Mouse (Mus musculus) embryo, embryonic 11 days (tissue): Measurements from ENCODE around the gene Fam83e.

Experiments used
- DNase-seq: peaks from one replicate; pipeline ENCODE4 v3.0.0-alpha.2; 2015

Gene Fam83e

GRCm38 (mm10) chr7:45702316-45702715 is 18.7 kb upstream of the Fam83e start:
- no peak for DNase-seq

GRCm38 (mm10) chr7:45702809-45703520 is 18.0 kb upstream of the Fam83e start:
- no peak for DNase-seq

GRCm38 (mm10) chr7:45703521-45704033 is 17.4 kb upstream of the Fam83e start:
- DNase-seq, result no peak

GRCm38 (mm10) chr7:45704046-45704559 is 16.9 kb upstream of the Fam83e start:
- peak; percentile 81 for DNase-seq

GRCm38 (mm10) chr7:45704730-45705442 is 16.1 kb upstream of the Fam83e start, which contains the start of gene Dbp:
Dbp (plus strand) TSS chr7:45705088.
- DNase-seq, result peak; percentile 99

- peak; percentile 60 for DNase-seq
These were observed 15.6 kb upstream of the Fam83e start for GRCm38 (mm10) chr7:45705443-45705864.

GRCm38 (mm10) chr7:45705873-45706281 is 15.1 kb upstream of the Fam83e start:
- DNase-seq, result peak; percentile 75

GRCm38 (mm10) chr7:45706721-45707241 is 14.2 kb upstream of the Fam83e start:
- DNase-seq, result peak; percentile 92

GRCm38 (mm10) chr7:45707375-45707967 is 13.5 kb upstream of the Fam83e start:
- DNase-seq, result peak; percentile 94

GRCm38 (mm10) chr7:45708221-45708761 is 12.7 kb upstream of the Fam83e start:
- DNase-seq, result no peak

- DNase-seq, result peak; percentile 68
These were observed 12.0 kb upstream of the Fam83e start for GRCm38 (mm10) chr7:45709036-45709435.

GRCm38 (mm10) chr7:45709677-45710355 is 11.2 kb upstream of the Fam83e start:
- no peak for DNase-seq

GRCm38 (mm10) chr7:45710477-45711191 is 10.4 kb upstream of the Fam83e start:
- no peak for DNase-seq

GRCm38 (mm10) chr7:45711316-45712021 is 9.5 kb upstream of the Fam83e start:
- DNase-seq, result no peak

- no peak for DNase-seq
These were observed 8.8 kb upstream of the Fam83e start for GRCm38 (mm10) chr7:45712022-45712757.

GRCm38 (mm10) chr7:45713396-45713795 is 7.6 kb upstream of the Fam83e start:
- no peak for DNase-seq

GRCm38 (mm10) chr7:45713881-45714520 is 7.0 kb upstream of the Fam83e start:
- DNase-seq, result no peak

GRCm38 (mm10) chr7:45714630-45715089 is 6.4 kb upstream of the Fam83e start:
- DNase-seq, result no peak

GRCm38 (mm10) chr7:45715090-45715708 is 5.8 kb upstream of the Fam83e start, which contains the start of gene Rpl18:
Rpl18 (plus strand) TSS chr7:45715457.
- DNase-seq, result peak; percentile 99
